ENCODE assay signal across 8 mouse cellular contexts in genomic region chr15:3581861-3582806, GRCm38 (mm10). TPM values are rescaled to one million over a fixed set of nuclear protein-coding genes. Genes with fewer than 3 reads are reported as not detected.
DNase-seq lines count a peak whose midpoint lies in the region; ATAC-seq and TF ChIP-seq lines count a peak whose summit lies in the region.

No protein-coding gene starts in this region.

- H3K9me3 ChIP-seq in ES-Bruce4 (replicated peaks; ENCODE audit: control insufficient read depth, insufficient read depth, low read length, poor library complexity, severe bottlenecking), result no peaks in the 10 kb centered on the region
- no peaks in the 10 kb centered on the region for H3K9me3 ChIP-seq in liver, embryonic 16.5 days (replicated peaks; ENCODE audit: control insufficient read depth, low read length)
- H3K9me3 ChIP-seq in neural tube, embryonic 14.5 days (ENCODE audit: control insufficient read depth, low read length), result no peaks in the 10 kb centered on the region

- no peak for TF ChIP-seq POLR2A in ES-Bruce4 (IDR thresholded peaks at IDR 0.05; ENCODE audit: insufficient read depth, low read length)

- no peaks in the 10 kb centered on the region for H3K27me3 ChIP-seq in ES-Bruce4 (ENCODE audit: control insufficient read depth, insufficient read depth, low read length, poor library complexity, severe bottlenecking)
- H3K27me3 ChIP-seq in liver, embryonic 16.5 days (ENCODE audit: control insufficient read depth, insufficient read depth, low read depth, low read length), result no peaks in the 10 kb centered on the region; the same call in 1 of the 2 replicates
- no peaks in the 10 kb centered on the region for H3K27me3 ChIP-seq in neural tube, embryonic 14.5 days (ENCODE audit: control insufficient read depth, insufficient read depth, low read length)

- no peaks in the 10 kb centered on the region for H3K36me3 ChIP-seq in ES-Bruce4 (ENCODE audit: control insufficient read depth, insufficient read depth, low read length, poor library complexity, severe bottlenecking)
- no peaks in the 10 kb centered on the region for H3K36me3 ChIP-seq in liver, embryonic 16.5 days (ENCODE audit: control insufficient read depth, insufficient read depth)
- no peaks in the 10 kb centered on the region for H3K36me3 ChIP-seq in neural tube, embryonic 14.5 days (ENCODE audit: control insufficient read depth, insufficient read depth, low read length)

- intact Hi-C loops in heart, postnatal 25 days (cut with DNase I), result loop anchor here (2.0 to 10.0 kb wide), 3 partner anchors 75 to 377 kb away; no protein-coding TSS in a partner anchor

- peak; percentile 13 for DNase-seq in cerebellum, adult 11-12 months
- peak; percentile 57 for DNase-seq in forelimb bud, embryonic 11.5 days (ENCODE audit: low read depth, low spot score)
- DNase-seq in heart, postnatal 25 days (ENCODE audit: low spot score), result peak; percentile 48
- DNase-seq in layer of hippocampus, adult 18-20 months (ENCODE audit: low spot score in 2 of 2), result peak; percentile 5 to 27
- peak; percentile 40 to 65 for DNase-seq in urinary bladder, postnatal 4 days (ENCODE audit: low spot score in 2 of 2)

- no peaks in the 10 kb centered on the region for H3K4me1 ChIP-seq in ES-Bruce4 (ENCODE audit: control insufficient read depth, insufficient read depth, low read length)
- no peaks in the 10 kb centered on the region; the same call in 1 of the 2 replicates for H3K4me1 ChIP-seq in liver, embryonic 16.5 days (ENCODE audit: control insufficient read depth, low read depth, low read length)
- peaks cover 7% of the 10 kb centered on the region; the same call in 1 of the 2 replicates for H3K4me1 ChIP-seq in neural tube, embryonic 14.5 days (ENCODE audit: control insufficient read depth, insufficient read depth, low read length)

- H3K9ac ChIP-seq in ES-Bruce4 (ENCODE audit: low read depth, poor library complexity, severe bottlenecking), result no peak overlapping the region
- peak overlapping the region; percentile 13 for H3K9ac ChIP-seq in liver, embryonic 16.5 days (ENCODE audit: low read depth, low read length)
- peak overlapping the region; percentile 41 for H3K9ac ChIP-seq in neural tube, embryonic 14.5 days (replicated peaks; ENCODE audit: low read depth, low read length)

- peak overlapping the region; percentile 54 for H3K4me3 ChIP-seq in ES-Bruce4 (ENCODE audit: low read depth, low read length)
- H3K4me3 ChIP-seq in liver, embryonic 16.5 days (ENCODE audit: low read depth, low read length), result peak overlapping the region; percentile 64
- peak overlapping the region; percentile 54 for H3K4me3 ChIP-seq in neural tube, embryonic 14.5 days (ENCODE audit: low read depth, low read length)

- TF ChIP-seq CTCF in ES-Bruce4 (IDR thresholded peaks at IDR 0.05; ENCODE audit: low read depth, low read length), result no peak

- no peak overlapping the region for H3K27ac ChIP-seq in ES-Bruce4 (ENCODE audit: insufficient read depth, low read length)
- peak overlapping the region; percentile 23; the same call in 1 of the 2 replicates for H3K27ac ChIP-seq in liver, embryonic 16.5 days (ENCODE audit: low read length)
- H3K27ac ChIP-seq in neural tube, embryonic 14.5 days (ENCODE audit: low read depth, low read length), result no peak overlapping the region

- no peak for ATAC-seq in liver, embryonic 16.5 days (ENCODE audit: low read depth)
- peak; percentile 53 for ATAC-seq in neural tube, embryonic 14.5 days (ENCODE audit: low read depth)

- no peak for TF ChIP-seq EP300 in ES-Bruce4 (IDR thresholded peaks at IDR 0.05; ENCODE audit: insufficient read depth, low read depth, low read length)

- 3% methylated on average over 34 of the region's 34 CpGs for WGBS in liver, embryonic 16.5 days (ENCODE audit: insufficient replicate concordance)
- 6% methylated on average over 34 of the region's 34 CpGs for WGBS in neural tube, embryonic 14.5 days

- peak overlapping the region; percentile 52 for H3K4me2 ChIP-seq in liver, embryonic 16.5 days (ENCODE audit: low read depth, low read length)
- peak overlapping the region; percentile 96 for H3K4me2 ChIP-seq in neural tube, embryonic 14.5 days (ENCODE audit: low read depth, low read length)

RNA-seq across cellular contexts. Expression of gene Ghr, which starts 1.2 kb away (rescaled TPM):
- 38.6 and 40.5 TPM in 2 replicates for polyA plus RNA-seq in ES-Bruce4 (2011; ENCODE audit: insufficient read depth, insufficient read length, low read depth, missing spikeins)
- total RNA-seq in heart, postnatal 25 days (2021), result 100 to 1,000 TPM; 155 to 168 TPM
- 10 to 100 TPM in 1 of 2 experiments, 1 to 10 TPM in 1; 9.7 to 11.0 TPM for total RNA-seq in layer of hippocampus, adult 18-20 months (2021)
- polyA plus RNA-seq in liver, embryonic 16.5 days (2015; fragmentation: Nextera tagmentation; extraction: Ambion mirVana), result 27.6 and 33.4 TPM in 2 replicates
- polyA plus RNA-seq in neural tube, embryonic 14.5 days (2014; fragmentation: Nextera tagmentation; extraction: Ambion mirVana), result 9.8 and 15.6 TPM in 2 replicates
